Mouse (Mus musculus): ENCODE measurements around the gene Golt1a. TPM values are rescaled to one million over a fixed set of nuclear protein-coding genes. Genes with fewer than 3 reads are reported as not detected.

The Golt1a gene
- total RNA-seq, 2 experiments from 2014 or later, result 1.4 TPM; not detected in 1

- DNase-seq (ENCODE audit: low spot score in 2 of 2), result no peak
- intact Hi-C loops (cut with DNase I), result no loop called here
Observed at GRCm38 (mm10) chr1:133296376-133296775, 13.2 kb upstream of the Golt1a start.

- peak in 1 of 2 experiments; percentile 22 for DNase-seq (ENCODE audit: low spot score in 2 of 2)
- intact Hi-C loops (cut with DNase I), result no loop called here
Observed at GRCm38 (mm10) chr1:133298816-133299215, 10.8 kb upstream of the Golt1a start.

- no peak for DNase-seq (ENCODE audit: low spot score in 2 of 2)
- intact Hi-C loops (cut with DNase I), result loop anchor here (10.0 kb wide), 1 partner anchor 268 kb away; the partner anchor contains the start of gene Mdm4
Observed at GRCm38 (mm10) chr1:133302540-133302939, 7.1 kb upstream of the Golt1a start.

- intact Hi-C loops (cut with DNase I), result loop anchor here (1.0 to 10.0 kb wide), 2 partner anchors 130 to 272 kb away; partner anchors contain the start of gene Mdm4
- DNase-seq (ENCODE audit: low spot score in 2 of 2), result peak; percentile 74 to 81
Observed at GRCm38 (mm10) chr1:133306842-133307241, 2.8 kb upstream of the Golt1a start.

- intact Hi-C loops (cut with DNase I), result loop anchor here (1.0 to 10.0 kb wide), 2 partner anchors 130 to 273 kb away; partner anchors contain the start of gene Mdm4
- peak; percentile 44 to 55 for DNase-seq (ENCODE audit: low spot score in 2 of 2)
Observed at GRCm38 (mm10) chr1:133307318-133307717, 2.3 kb upstream of the Golt1a start.

GRCm38 (mm10) chr1:133311240-133311639 is 1.6 kb downstream of the Golt1a start:
- intact Hi-C loops (cut with DNase I), result no loop called here
- DNase-seq (ENCODE audit: low spot score in 2 of 2), result no peak

GRCm38 (mm10) chr1:133311946-133312345 is 2.3 kb downstream of the Golt1a start:
- intact Hi-C loops (cut with DNase I), result no loop called here
- DNase-seq (ENCODE audit: low spot score in 2 of 2), result peak; percentile 79 to 94

- intact Hi-C loops (cut with DNase I), result loop anchor here (1.0 kb wide), 1 partner anchor 39 kb away; no protein-coding TSS in a partner anchor
- peak; percentile 49 to 66 for DNase-seq (ENCODE audit: low spot score in 2 of 2)
Observed at GRCm38 (mm10) chr1:133314364-133314763, 4.8 kb downstream of the Golt1a start.

GRCm38 (mm10) chr1:133315775-133316174 is 6.2 kb downstream of the Golt1a start:
- intact Hi-C loops (cut with DNase I), result loop anchor here (5.0 kb wide), 1 partner anchor 297 kb away; the partner anchor contains the start of gene Snrpe
- DNase-seq (ENCODE audit: low spot score in 2 of 2), result no peak

GRCm38 (mm10) chr1:133316577-133316976 is 7.0 kb downstream of the Golt1a start:
- intact Hi-C loops (cut with DNase I), result loop anchor here (5.0 kb wide), 1 partner anchor 296 kb away; the partner anchor contains the start of gene Snrpe

GRCm38 (mm10) chr1:133317149-133317548 is 7.5 kb downstream of the Golt1a start:
- intact Hi-C loops (cut with DNase I), result loop anchor here (5.0 kb wide), 1 partner anchor 295 kb away; the partner anchor contains the start of gene Snrpe
- no peak for DNase-seq (ENCODE audit: low spot score in 2 of 2)

More at GRCm38 (mm10) chr1:133316577-133316976, 7.0 kb downstream of the Golt1a start:
- DNase-seq (ENCODE audit: low spot score in 2 of 2), result no peak

GRCm38 (mm10) chr1:133321267-133321925 is 11.8 kb downstream of the Golt1a start, which contains the start of gene Kiss1:
TSS of gene Kiss1 (plus strand) at chr1:133321875.
- DNase-seq (ENCODE audit: low spot score in 2 of 2), result peak in 1 of 2 experiments; percentile 81
- intact Hi-C loops (cut with DNase I), result no loop called here

- intact Hi-C loops (cut with DNase I), result no loop called here
- DNase-seq (ENCODE audit: low spot score in 2 of 2), result no peak
Observed at GRCm38 (mm10) chr1:133323333-133323732, 13.7 kb downstream of the Golt1a start.

GRCm38 (mm10) chr1:133325951-133326350 is 16.4 kb downstream of the Golt1a start:
- intact Hi-C loops (cut with DNase I), result no loop called here
- no peak for DNase-seq (ENCODE audit: low spot score in 2 of 2)

GRCm38 (mm10) chr1:133327094-133327493 is 17.5 kb downstream of the Golt1a start:
- intact Hi-C loops (cut with DNase I), result no loop called here
- DNase-seq (ENCODE audit: low spot score in 2 of 2), result no peak

- intact Hi-C loops (cut with DNase I), result no loop called here
- no peak for DNase-seq (ENCODE audit: low spot score in 2 of 2)
Observed at GRCm38 (mm10) chr1:133328299-133328795, 18.7 kb downstream of the Golt1a start.

- intact Hi-C loops (cut with DNase I), result no loop called here
- no peak for DNase-seq (ENCODE audit: low spot score in 2 of 2)
Observed at GRCm38 (mm10) chr1:133328896-133329637, 19.5 kb downstream of the Golt1a start.

- DNase-seq (ENCODE audit: low spot score in 2 of 2), result no peak
- intact Hi-C loops (cut with DNase I), result no loop called here
Observed at GRCm38 (mm10) chr1:133329638-133329964, 20.0 kb downstream of the Golt1a start.

- intact Hi-C loops (cut with DNase I), result no loop called here
- peak in 1 of 2 experiments; percentile 48 for DNase-seq (ENCODE audit: low spot score in 2 of 2)
Observed at GRCm38 (mm10) chr1:133331142-133331541, 21.5 kb downstream of the Golt1a start.

All from left cerebral cortex, postnatal 14 days (tissue).